Comparison of ENCODE assay signal across 17 mouse cellular contexts in genomic region chr8:70832371-70832770, GRCm38 (mm10). TPM values are rescaled to one million over a fixed set of nuclear protein-coding genes. Genes with fewer than 3 reads are reported as not detected.
A peak's percentile ranks its signal among the peaks of the same experiment; 100 is the strongest.
DNase-seq lines count a peak whose midpoint lies in the region; ATAC-seq and TF ChIP-seq lines count a peak whose summit lies in the region.
"Had no signal": no experiment of that assay in that cellular context is flagged by ENCODE, and none has a peak within 500 bp of the region (broad histone marks: within the 10 kb centered on the region; RNA-seq: fewer than 3 reads in every experiment).

No protein-coding gene starts in this region.

- ATAC-seq in liver, embryonic 11.5 days (replicated peaks; ENCODE audit: low FRiP score): no peak
- no peak for ATAC-seq in intestine, embryonic 15.5 days
- ATAC-seq: forebrain, postnatal 0 days had no signal

- peaks cover 18% of the 10 kb centered on the region for H3K4me1 ChIP-seq in heart, embryonic 10.5 days
- H3K4me1 ChIP-seq in liver, adult 2 months (ENCODE audit: control insufficient read depth, insufficient read depth, low read length): peaks cover 5% of the 10 kb centered on the region
- peaks cover 38% of the 10 kb centered on the region for H3K4me1 ChIP-seq in liver, embryonic 11.5 days (replicated peaks; ENCODE audit: control insufficient read depth, insufficient read depth, low read length)
- H3K4me1 ChIP-seq in spleen, adult 2 months (ENCODE audit: control insufficient read depth, insufficient read depth, insufficient read length): peaks cover 14% of the 10 kb centered on the region; the same call in 1 of the 2 replicates
- peaks cover 7% of the 10 kb centered on the region; the same call in 1 of the 2 replicates for H3K4me1 ChIP-seq in intestine, embryonic 15.5 days (replicated peaks)

- no peak for DNase-seq in heart, embryonic 10.5 days (ENCODE audit: low spot score)
- no peak for DNase-seq in heart, adult 9 months (ENCODE audit: low spot score in 2 of 2)
- peak; percentile 60 for DNase-seq in liver, adult 2 months (ENCODE audit: extremely low read depth, low read depth, low spot score)
- DNase-seq in liver, embryonic 11.5 days (ENCODE audit: low spot score): no peak
- DNase-seq in spleen, adult 2 months (ENCODE audit: low read depth in 1 of 2, low spot score in 2 of 2): no peak
- DNase-seq in spleen, postnatal 10 days (ENCODE audit: low spot score in 2 of 2): no peak
- DNase-seq in skeletal muscle tissue, adult 2 months (ENCODE audit: low read depth, low spot score): peak; percentile 81
- DNase-seq: adrenal gland, postnatal 25 days; cerebellum, postnatal 10 days; forebrain, postnatal 0 days; right cerebral cortex, postnatal 14 days had no signal

- peaks cover 27% of the 10 kb centered on the region; the same call in 1 of the 2 replicates for H3K27me3 ChIP-seq in heart, embryonic 10.5 days (ENCODE audit: insufficient read depth, poor library complexity, severe bottlenecking)
- no peaks in the 10 kb centered on the region for H3K27me3 ChIP-seq in liver, adult 2 months (ENCODE audit: control insufficient read depth, insufficient read depth, low read length)
- no peaks in the 10 kb centered on the region for H3K27me3 ChIP-seq in liver, embryonic 11.5 days (replicated peaks; ENCODE audit: control insufficient read depth, insufficient read depth, low read length)
- no peaks in the 10 kb centered on the region for H3K27me3 ChIP-seq in spleen, adult 2 months (ENCODE audit: control insufficient read depth, insufficient read depth, low read length)
- H3K27me3 ChIP-seq in intestine, embryonic 15.5 days (replicated peaks): no peaks in the 10 kb centered on the region
- H3K27me3 ChIP-seq: limb, embryonic 12.5 days had no signal

- no peak overlapping the region for H3K4me3 ChIP-seq in heart, embryonic 10.5 days
- no peak overlapping the region for H3K4me3 ChIP-seq in liver, adult 2 months (ENCODE audit: insufficient read depth, low read depth, low read length)
- H3K4me3 ChIP-seq in liver, embryonic 11.5 days (ENCODE audit: low read depth, low read length): no peak overlapping the region
- H3K4me3 ChIP-seq in spleen, adult 2 months (ENCODE audit: extremely low read depth, insufficient read depth, insufficient read length): no peak overlapping the region
- H3K4me3 ChIP-seq in intestine, embryonic 15.5 days (replicated peaks): no peak overlapping the region
- H3K4me3 ChIP-seq: erythroblast, embryonic 14.5 days; limb, embryonic 12.5 days had no signal

- 72% methylated on average over 11 of the region's 11 CpGs for WGBS in heart, embryonic 10.5 days
- WGBS in liver, adult 2 months: 86% methylated on average over 11 of the region's 11 CpGs
- 79% methylated on average over 11 of the region's 11 CpGs for WGBS in liver, embryonic 11.5 days
- WGBS in spleen, adult 2 months: 84% methylated on average over 11 of the region's 11 CpGs
- WGBS in intestine, embryonic 15.5 days: 71% methylated on average over 11 of the region's 11 CpGs

- no peaks in the 10 kb centered on the region for H3K79me2 ChIP-seq in liver, adult 2 months (ENCODE audit: control insufficient read depth, insufficient read depth, low read length)

- peaks cover 5% of the 10 kb centered on the region; the same call in 1 of the 2 replicates for H3K36me3 ChIP-seq in heart, embryonic 10.5 days
- H3K36me3 ChIP-seq in liver, adult 2 months (ENCODE audit: control insufficient read depth, insufficient read depth, low read length): peaks cover 2% of the 10 kb centered on the region; the same call in 1 of the 2 replicates
- peaks cover 3% of the 10 kb centered on the region; the same call in 1 of the 2 replicates for H3K36me3 ChIP-seq in liver, embryonic 11.5 days (ENCODE audit: control insufficient read depth, insufficient read depth, low read length)
- peaks cover 16% of the 10 kb centered on the region for H3K36me3 ChIP-seq in spleen, adult 2 months (ENCODE audit: control insufficient read depth, insufficient read depth, low read length)
- peaks cover 2% of the 10 kb centered on the region for H3K36me3 ChIP-seq in intestine, embryonic 15.5 days

- no peak for TF ChIP-seq POLR2A in liver, adult 2 months (IDR thresholded peaks at IDR 0.05; ENCODE audit: extremely low read depth, insufficient read depth, low read length)
- TF ChIP-seq POLR2A in spleen, adult 2 months (IDR thresholded peaks at IDR 0.05; ENCODE audit: low read depth, low read length): no peak

- no peak overlapping the region for H3K4me2 ChIP-seq in liver, embryonic 11.5 days
- H3K4me2 ChIP-seq in intestine, embryonic 15.5 days (replicated peaks): no peak overlapping the region
- H3K4me2 ChIP-seq: limb, embryonic 12.5 days; midbrain, embryonic 11.5 days had no signal

- peak overlapping the region; percentile 42; the same call in 1 of the 2 replicates for H3K27ac ChIP-seq in heart, embryonic 10.5 days
- peak overlapping the region; percentile 61 for H3K27ac ChIP-seq in liver, adult 2 months (replicated peaks; ENCODE audit: insufficient read depth, low read depth, low read length)
- no peak overlapping the region for H3K27ac ChIP-seq in liver, embryonic 11.5 days (ENCODE audit: low read depth, low read length)
- peak overlapping the region; percentile 85; the same call in 1 of the 2 replicates for H3K27ac ChIP-seq in spleen, adult 2 months (ENCODE audit: insufficient read depth, low read length)
- H3K27ac ChIP-seq in intestine, embryonic 15.5 days: no peak overlapping the region
- H3K27ac ChIP-seq: limb, embryonic 12.5 days had no signal

- no peaks in the 10 kb centered on the region for H3K9me3 ChIP-seq in heart, embryonic 10.5 days
- no peaks in the 10 kb centered on the region for H3K9me3 ChIP-seq in liver, embryonic 11.5 days (ENCODE audit: control insufficient read depth, low read length)
- H3K9me3 ChIP-seq in intestine, embryonic 15.5 days: no peaks in the 10 kb centered on the region
- H3K9me3 ChIP-seq: limb, embryonic 12.5 days had no signal

- no peak for TF ChIP-seq CTCF in liver, adult 2 months (IDR thresholded peaks at IDR 0.05; ENCODE audit: low read depth, low read length)
- no peak for TF ChIP-seq CTCF in spleen, adult 2 months (IDR thresholded peaks at IDR 0.05; ENCODE audit: extremely low read depth, insufficient read depth, insufficient read length, insufficient replicate concordance)

- H3K9ac ChIP-seq in liver, adult 2 months (ENCODE audit: low read depth, low read length): no peak overlapping the region
- H3K9ac ChIP-seq in liver, embryonic 11.5 days (ENCODE audit: low read depth, low read length): no peak overlapping the region
- no peak overlapping the region for H3K9ac ChIP-seq in intestine, embryonic 15.5 days
- H3K9ac ChIP-seq: forebrain, postnatal 0 days; limb, embryonic 12.5 days had no signal

RNA-seq across cellular contexts. Expression of gene Arrdc2, which starts 7.1 kb away (rescaled TPM):
- 3.7 and 3.8 TPM in 2 replicates for polyA plus RNA-seq in heart, embryonic 10.5 days (2016; fragmentation: Nextera tagmentation; extraction: Ambion mirVana)
- total RNA-seq in liver, adult 2 months (2014; rRNA removed): 15.6 and 33.8 TPM in 2 replicates
- polyA plus RNA-seq in liver, adult 2 months (2012; rRNA removed): 25.7 and 29.5 TPM in 2 replicates
- polyA plus RNA-seq in liver, embryonic 11.5 days (2014; fragmentation: Nextera tagmentation; extraction: Ambion mirVana): 13.4 and 14.5 TPM in 2 replicates
- 73.8 and 74.1 TPM in 2 replicates for polyA plus RNA-seq in spleen, adult 2 months (2012; rRNA removed)
- polyA plus RNA-seq in intestine, embryonic 15.5 days (2015; fragmentation: Nextera tagmentation; extraction: Ambion mirVana): 7.5 TPM in 2 replicates

RNA-seq across cellular contexts. Expression of gene Il12rb1, which starts 24.1 kb away (rescaled TPM):
- polyA plus RNA-seq in heart, embryonic 10.5 days (2016; fragmentation: Nextera tagmentation; extraction: Ambion mirVana): 0.12 TPM in 1 of 2 replicates, not detected in the other
- 0.37 and 0.40 TPM in 2 replicates for total RNA-seq in liver, adult 2 months (2014; rRNA removed)
- polyA plus RNA-seq in liver, adult 2 months (2012; rRNA removed): 0.34 and 0.60 TPM in 2 replicates
- polyA plus RNA-seq in liver, embryonic 11.5 days (2014; fragmentation: Nextera tagmentation; extraction: Ambion mirVana): 0.10 and 0.25 TPM in 2 replicates
- 5.8 and 7.4 TPM in 2 replicates for polyA plus RNA-seq in spleen, adult 2 months (2012; rRNA removed)
- 0.29 and 0.40 TPM in 2 replicates for polyA plus RNA-seq in intestine, embryonic 15.5 days (2015; fragmentation: Nextera tagmentation; extraction: Ambion mirVana)
- total RNA-seq: adrenal gland, postnatal 25 days; heart, postnatal 25 days had no signal
- polyA plus RNA-seq: forebrain, postnatal 0 days; limb, embryonic 12.5 days had no signal

RNA-seq across cellular contexts. Expression of gene Mast3, which starts 27.5 kb away (rescaled TPM):
- 7.9 and 9.3 TPM in 2 replicates for polyA plus RNA-seq in heart, embryonic 10.5 days (2016; fragmentation: Nextera tagmentation; extraction: Ambion mirVana)
- total RNA-seq in liver, adult 2 months (2014; rRNA removed): 14.8 and 16.7 TPM in 2 replicates
- polyA plus RNA-seq in liver, adult 2 months (2012; rRNA removed): 21.2 and 29.0 TPM in 2 replicates
- polyA plus RNA-seq in liver, embryonic 11.5 days (2014; fragmentation: Nextera tagmentation; extraction: Ambion mirVana): 18.2 and 19.3 TPM in 2 replicates
- 175 and 297 TPM in 2 replicates for polyA plus RNA-seq in spleen, adult 2 months (2012; rRNA removed)
- 13.2 and 16.8 TPM in 2 replicates for polyA plus RNA-seq in intestine, embryonic 15.5 days (2015; fragmentation: Nextera tagmentation; extraction: Ambion mirVana)

RNA-seq across cellular contexts. Expression of gene Kcnn1, which starts 30.7 kb away (rescaled TPM):
- polyA plus RNA-seq in heart, embryonic 10.5 days (2016; fragmentation: Nextera tagmentation; extraction: Ambion mirVana): 1.1 and 1.6 TPM in 2 replicates
- total RNA-seq in liver, adult 2 months (2014; rRNA removed): 6.2 and 6.4 TPM in 2 replicates
- 8.4 and 10.6 TPM in 2 replicates for polyA plus RNA-seq in liver, adult 2 months (2012; rRNA removed)
- polyA plus RNA-seq in liver, embryonic 11.5 days (2014; fragmentation: Nextera tagmentation; extraction: Ambion mirVana): 0.47 and 0.73 TPM in 2 replicates
- polyA plus RNA-seq in spleen, adult 2 months (2012; rRNA removed): 0.65 and 1.1 TPM in 2 replicates
- polyA plus RNA-seq in intestine, embryonic 15.5 days (2015; fragmentation: Nextera tagmentation; extraction: Ambion mirVana): 2.0 TPM in 2 replicates
- polyA plus RNA-seq: CD4-positive, CD25-positive, alpha-beta regulatory T cell, adult 4 months had no signal

RNA-seq across cellular contexts. Expression of gene Ccdc124, which starts 41.4 kb away (rescaled TPM):
- 120 and 143 TPM in 2 replicates for polyA plus RNA-seq in heart, embryonic 10.5 days (2016; fragmentation: Nextera tagmentation; extraction: Ambion mirVana)
- total RNA-seq in liver, adult 2 months (2014; rRNA removed): 17.2 and 22.1 TPM in 2 replicates
- polyA plus RNA-seq in liver, adult 2 months (2012; rRNA removed): 34.0 and 34.4 TPM in 2 replicates
- polyA plus RNA-seq in liver, embryonic 11.5 days (2014; fragmentation: Nextera tagmentation; extraction: Ambion mirVana): 110 and 112 TPM in 2 replicates
- polyA plus RNA-seq in spleen, adult 2 months (2012; rRNA removed): 26.5 and 34.9 TPM in 2 replicates
- 89.4 and 90.7 TPM in 2 replicates for polyA plus RNA-seq in intestine, embryonic 15.5 days (2015; fragmentation: Nextera tagmentation; extraction: Ambion mirVana)

Comparison
In these comparisons a context has a peak if more than half of its experiments do, and no peak if none do; other contexts are left out.
1. DNase-seq: peak in liver, adult 2 months (single experiment) and skeletal muscle tissue, adult 2 months (single experiment); none in heart, embryonic 10.5 days (single experiment), heart, adult 9 months (0 of 2), liver, embryonic 11.5 days (single experiment), spleen, adult 2 months (0 of 2) and spleen, postnatal 10 days (0 of 2).
2. H3K27ac ChIP-seq: peak in heart, embryonic 10.5 days (single experiment), liver, adult 2 months (single experiment) and spleen, adult 2 months (single experiment); none in liver, embryonic 11.5 days (single experiment) and intestine, embryonic 15.5 days (single experiment).